Mouse (Mus musculus) brain, adult 10 weeks (tissue): Measurements from ENCODE around the gene Zfand2a. TPM values are rescaled to one million over a fixed set of nuclear protein-coding genes. Genes with fewer than 3 reads are reported as not detected.

Experiments
- polyA plus RNA-seq: library from polyadenylated mRNA; stranded (reverse); fragments of 350-450 nt; fragmentation: Illumina TruSeq; extraction: RNeasy Lipid Tissue Mini Kit (QIAGEN cat#74804); gene quantifications from one replicate; pipeline ENCODE4 v1.2.3, GENCODE M21; 2015; ENCODE audit warnings: low read depth, low replicate concordance

Gene Zfand2a
- 52.5 TPM for polyA plus RNA-seq

DNA sequence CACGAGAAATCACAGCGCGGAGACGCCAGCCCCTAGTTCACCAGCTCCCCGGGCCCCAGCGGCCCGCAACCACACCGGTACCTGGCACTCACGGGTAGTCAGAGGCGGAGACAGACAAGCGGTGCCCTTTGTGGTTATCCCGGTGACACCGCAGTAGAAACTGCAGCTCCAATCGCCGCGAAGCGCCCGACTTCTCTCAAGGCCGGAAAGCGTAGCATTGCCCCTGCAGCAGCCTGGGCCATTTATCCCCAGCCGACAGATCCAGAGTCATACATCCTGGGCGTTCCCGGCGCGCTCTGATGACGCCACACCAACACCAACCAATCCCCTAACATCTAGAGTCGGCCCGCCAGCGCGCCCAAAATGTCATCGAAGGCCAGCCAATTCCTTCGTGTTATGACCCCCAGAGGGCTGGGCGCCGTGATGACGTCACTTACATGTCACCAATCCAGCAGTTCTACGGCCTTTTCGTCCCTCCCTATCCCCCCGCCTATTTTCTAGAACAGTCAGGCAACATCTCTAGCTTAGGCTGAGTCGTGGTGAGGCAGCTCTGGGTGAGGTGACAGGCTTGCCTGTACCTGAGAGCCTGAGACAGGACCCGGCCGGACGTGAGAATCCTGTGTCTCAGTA lies at the start of gene Zfand2a:
TSS of gene Zfand2a (minus strand) at position 365 of the 630 bp plus-strand sequence.

DNA sequence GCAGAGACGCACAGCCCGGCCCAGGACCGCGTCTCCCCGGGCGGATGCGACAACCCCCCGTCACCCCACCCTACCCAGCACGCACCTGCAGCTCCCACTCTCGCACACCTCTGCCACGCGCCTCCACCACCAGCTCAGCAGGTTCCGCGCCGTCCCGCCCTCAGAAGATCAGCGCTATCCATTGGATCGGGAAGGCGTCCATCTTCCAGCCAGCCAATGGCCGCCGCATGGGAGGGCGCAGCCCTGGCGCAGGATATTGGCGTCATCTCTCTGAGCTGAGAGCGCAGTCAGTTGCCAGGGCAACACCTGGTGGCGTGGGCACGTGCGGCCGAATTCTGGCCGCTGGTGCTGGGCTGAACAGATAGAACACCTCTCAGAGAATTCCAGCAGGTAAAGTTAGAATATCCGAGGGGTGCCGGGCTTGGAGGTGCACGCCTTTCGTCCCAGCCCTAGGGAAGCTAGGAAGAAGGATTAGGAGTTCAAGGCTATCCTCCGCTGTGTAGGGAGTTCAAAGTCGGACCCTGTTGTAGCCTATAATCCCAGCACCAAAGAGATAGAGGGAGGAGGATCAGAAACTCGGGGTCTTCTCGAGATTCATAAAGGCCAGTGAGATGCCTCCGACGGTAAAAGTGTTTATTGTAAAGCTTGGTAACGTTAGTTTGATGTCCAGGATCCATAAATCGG lies 23.8 kb downstream of the Zfand2a start, which contains the start of gene 3110082I17Rik:
TSS of gene 3110082I17Rik (minus strand) at position 144 of the 684 bp plus-strand sequence.

DNA sequence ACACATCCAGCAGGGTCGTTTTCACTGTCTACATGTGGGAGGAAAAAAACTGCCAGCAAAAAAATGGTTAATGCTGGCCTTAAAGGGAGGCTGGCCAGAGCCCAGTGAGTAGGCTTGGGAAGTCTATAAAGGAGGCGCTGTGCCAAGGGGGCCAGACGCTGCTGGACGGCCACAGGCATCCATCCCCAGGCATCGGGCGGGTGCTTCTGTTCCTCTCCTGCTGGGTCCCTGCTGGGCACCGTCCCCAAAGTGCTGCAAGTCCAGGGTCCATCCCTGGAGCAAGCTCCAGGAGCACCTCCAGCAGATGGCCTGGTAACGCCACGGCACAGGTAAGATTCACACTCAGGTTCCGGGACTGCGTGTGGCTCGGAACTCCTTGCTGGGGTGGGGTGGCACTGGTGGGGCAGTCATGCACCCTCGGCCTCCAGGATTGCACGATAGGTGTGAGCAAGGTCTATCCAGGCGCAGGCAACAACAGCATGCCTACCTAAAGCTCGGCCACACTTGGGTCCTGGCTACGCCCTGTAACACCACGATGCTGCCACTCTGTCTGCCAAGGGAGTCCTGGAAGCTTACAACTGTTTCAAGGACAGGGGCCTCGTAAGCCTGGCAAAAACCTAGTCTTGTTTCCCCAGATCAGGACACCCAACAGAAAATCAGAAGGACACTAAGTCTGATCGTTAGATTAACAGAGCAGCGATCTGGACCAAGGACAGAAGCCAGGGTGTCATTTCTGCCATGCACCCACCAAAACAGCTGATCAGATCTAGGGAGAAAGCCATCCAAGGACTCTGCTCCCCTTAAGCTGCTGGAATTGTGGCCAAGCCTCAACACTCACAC lies 61.1 kb downstream of the Zfand2a start, which contains the start of gene Gper1:
TSS of gene Gper1 (plus strand) at position 126 of the 840 bp plus-strand sequence.

Other genes starting within 250 kb of the Zfand2a start
- 77.5 TPM for gene Get4, start 232.2 kb downstream of the Zfand2a start, polyA plus RNA-seq
- gene Adap1, start 158.9 kb downstream of the Zfand2a start, polyA plus RNA-seq, result 200 TPM
- 72.4 TPM for gene Cox19, start 133.1 kb downstream of the Zfand2a start, polyA plus RNA-seq
- gene Cyp2w1, start 131.9 kb downstream of the Zfand2a start, polyA plus RNA-seq, result not detected
- 12.4 TPM for gene Gpr146, start 106.9 kb downstream of the Zfand2a start, polyA plus RNA-seq
- 0.46 TPM for gene C130050O18Rik, start 79.3 kb downstream of the Zfand2a start, polyA plus RNA-seq
- gene Gper1, start 61.4 kb downstream of the Zfand2a start, polyA plus RNA-seq, result 3.6 TPM
- 13.5 TPM for gene 3110082I17Rik, start 24.0 kb downstream of the Zfand2a start, polyA plus RNA-seq
- gene Uncx, start 58.9 kb upstream of the Zfand2a start, polyA plus RNA-seq, result not detected